Mouse (Mus musculus) cortical plate, adult 2 months (tissue): ENCODE data around the gene Mrpl47.

Experiments
- CTCF ChIP-seq: fragments of 200-500 bp; IDR thresholded peaks from 2 replicates; pipeline ENCODE4 v1.5.1; 2011; ENCODE audit warnings: mild to moderate bottlenecking, control low read depth, low read length; ENCODE audit not compliant: insufficient read depth; ENCODE audit errors: extremely low read depth
- POLR2A ChIP-seq: fragments of 200-500 bp; IDR thresholded peaks from 2 replicates; pipeline ENCODE4 v1.6.1; 2011; ENCODE audit warnings: mild to moderate bottlenecking, low read length, control low read depth; ENCODE audit not compliant: insufficient read depth; ENCODE audit errors: extremely low read depth

DNA sequence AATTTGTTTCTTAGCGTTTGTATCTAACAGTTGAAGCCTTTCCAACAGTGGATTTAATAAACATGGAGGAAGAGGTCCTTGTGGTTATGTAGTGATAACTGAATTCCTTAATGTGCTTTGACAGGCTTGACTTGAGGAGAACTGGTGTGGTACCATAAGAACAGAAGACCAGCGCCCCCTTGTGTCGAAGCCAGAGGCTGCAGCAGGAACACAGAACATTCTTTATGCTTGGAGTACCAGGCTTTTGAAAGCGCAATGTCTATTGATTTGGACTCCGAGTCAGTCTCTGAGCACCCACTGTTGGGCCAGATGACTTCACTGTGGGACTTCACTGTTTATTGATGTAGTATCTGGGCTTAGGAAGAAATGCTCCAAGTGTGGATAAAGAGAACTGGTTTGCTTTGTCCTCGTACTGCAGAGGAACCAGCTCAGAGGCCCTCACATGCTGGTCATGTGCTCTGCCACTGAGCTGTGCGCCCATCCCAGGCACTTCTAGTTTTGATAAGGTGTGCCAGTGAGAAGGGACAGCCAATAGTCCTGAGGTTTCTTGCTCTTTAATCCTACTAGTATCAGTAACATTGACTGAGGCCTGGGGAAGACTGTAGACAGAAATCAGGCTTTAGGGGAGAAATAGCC is 39.1 kb downstream of the Mrpl47 start:
- TF ChIP-seq CTCF (peak; percentile 98), POLR2A (no peak)
